Mouse (Mus musculus) right cerebral cortex, postnatal 4 days (tissue): Measurements from ENCODE around the gene Syap1.

ENCODE experiments used
- DNase-seq: peaks from one replicate; pipeline ENCODE4 v3.0.0-alpha.2; 2022

Syap1 gene

DNA sequence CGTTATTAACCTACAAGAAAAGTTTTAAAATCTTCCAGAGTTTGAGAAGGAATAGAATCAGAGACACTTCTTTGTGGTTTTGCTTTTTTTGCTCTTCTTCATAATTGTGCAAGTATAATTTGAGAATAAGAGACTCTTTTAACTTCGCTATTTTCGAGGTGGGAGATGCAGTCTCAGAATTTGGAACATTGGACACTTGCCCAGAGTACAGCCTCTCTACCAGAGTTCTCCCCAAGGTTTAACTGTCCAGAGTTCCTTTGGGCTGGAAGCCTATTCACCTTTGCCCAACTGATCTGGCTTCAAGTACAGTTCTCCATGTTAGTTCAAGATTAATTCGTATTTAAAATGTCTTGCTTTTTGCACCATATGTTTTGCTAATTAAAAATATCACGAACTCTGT lies 58.5 kb downstream of the Syap1 start:
- DNase-seq = no peak

DNA sequence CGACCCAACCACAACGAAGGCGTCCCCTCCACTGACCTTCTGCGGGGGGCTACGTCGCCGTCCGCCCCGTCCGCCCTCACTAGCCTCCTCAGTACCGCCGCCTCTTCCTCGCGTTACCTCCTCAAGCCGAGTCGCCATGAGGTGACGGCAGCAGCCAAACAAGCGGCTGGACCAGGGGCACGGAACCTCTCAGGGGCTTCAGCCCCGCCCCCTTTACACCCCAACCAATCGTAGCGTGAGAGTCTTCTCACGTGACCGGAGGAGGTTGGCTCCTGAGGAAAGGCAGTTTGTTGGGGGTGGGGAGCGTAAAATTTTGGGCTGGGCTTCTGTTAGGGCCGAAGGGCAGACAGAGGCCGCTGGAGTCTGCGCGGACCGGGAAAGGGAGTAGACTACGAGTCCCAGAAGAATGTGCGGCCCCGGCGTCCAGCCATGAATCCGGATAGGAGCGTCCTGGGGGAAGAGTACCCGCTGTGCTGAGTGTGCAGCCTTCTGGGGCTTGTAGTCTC lies 59.0 kb downstream of the Syap1 start, which contains the start of gene Txlng:
Txlng (minus strand) TSS at position 252 of the 506 bp plus-strand sequence.
- DNase-seq = peak; percentile 80

DNA sequence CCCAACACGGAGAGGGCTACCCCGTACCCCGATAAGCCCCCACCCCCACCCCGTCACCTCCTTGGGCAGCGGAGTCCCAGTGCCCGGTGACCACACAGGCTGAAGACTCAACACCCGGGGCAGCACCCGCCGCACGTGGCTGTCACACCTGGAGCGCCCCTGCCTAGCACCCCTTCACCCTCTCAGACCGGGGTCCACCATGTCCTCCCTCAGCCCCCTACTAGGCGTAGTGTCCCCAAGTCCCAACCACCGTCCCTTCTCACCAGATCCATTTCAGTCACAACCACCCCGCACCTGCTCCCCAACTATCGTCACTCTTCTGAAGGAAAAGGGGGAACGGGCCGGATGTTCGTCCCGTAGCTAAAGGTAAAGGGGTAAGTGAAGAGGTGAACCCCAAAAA lies 59.5 kb downstream of the Syap1 start:
- DNase-seq = peak; percentile 10

DNA sequence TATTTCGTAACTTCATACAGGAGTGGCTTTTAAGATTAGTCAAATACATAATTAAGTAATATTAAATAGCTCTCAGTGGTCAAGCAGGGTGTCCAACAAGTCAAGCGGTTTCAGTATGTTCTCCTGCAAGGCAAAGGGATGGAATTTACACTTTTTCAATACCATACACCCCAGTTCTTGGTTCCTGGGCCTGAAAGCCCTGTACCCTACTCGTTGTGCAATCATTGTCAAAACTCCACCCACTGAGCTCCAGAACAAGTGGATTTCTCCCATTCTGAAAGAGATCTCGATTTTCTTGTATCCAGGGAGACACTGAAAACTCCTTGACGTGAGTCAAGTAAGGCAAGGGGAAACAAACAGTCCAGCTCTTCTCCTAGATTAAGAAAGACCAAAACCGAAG lies 60.2 kb downstream of the Syap1 start:
- DNase-seq = no peak
